Mouse (Mus musculus): Measurements from ENCODE around the gene Tmem107. TPM values are rescaled to one million over a fixed set of nuclear protein-coding genes. Genes with fewer than 3 reads are reported as not detected.
"Not testable (repeated sequence)": the region's sequence is repeated elsewhere in the genome, so short reads cannot be mapped to it uniquely, and the experiment has no call there.

The Tmem107 gene
- total RNA-seq, 2 experiments from 2014 or later, result 13.9 to 14.8 TPM

- DNase-seq, result no peak
- intact Hi-C loops (cut with DNase I), result no loop called here
Observed at GRCm38 (mm10) chr11:69091566-69092385, 21.2 kb downstream of the Tmem107 start.

- intact Hi-C loops (cut with DNase I), result no loop called here
- DNase-seq, result peak; percentile 82
Observed at GRCm38 (mm10) chr11:69092386-69092751, 21.8 kb downstream of the Tmem107 start.

GRCm38 (mm10) chr11:69092871-69093270 lies 22.3 kb downstream of the Tmem107 start:
- intact Hi-C loops (cut with DNase I), result no loop called here
- DNase-seq, result no peak

GRCm38 (mm10) chr11:69093856-69094255 lies 23.2 kb downstream of the Tmem107 start:
- DNase-seq; intact Hi-C loops (cut with DNase I): not testable (repeated sequence)

GRCm38 (mm10) chr11:69094697-69095429 lies 24.3 kb downstream of the Tmem107 start, which contains the start of gene Per1:
TSS of gene Per1 (plus strand) at chr11:69095217.
- intact Hi-C loops (cut with DNase I), result no loop called here
- DNase-seq, result peak; percentile 99

GRCm38 (mm10) chr11:69095511-69096231 lies 25.1 kb downstream of the Tmem107 start:
- no peak for DNase-seq

GRCm38 (mm10) chr11:69096360-69096986 lies 25.9 kb downstream of the Tmem107 start:
- intact Hi-C loops (cut with DNase I), result no loop called here
- no peak for DNase-seq

More at GRCm38 (mm10) chr11:69095511-69096231, 25.1 kb downstream of the Tmem107 start:
- intact Hi-C loops (cut with DNase I), result no loop called here

- intact Hi-C loops (cut with DNase I), result no loop called here
Observed at GRCm38 (mm10) chr11:69096987-69097900, 26.6 kb downstream of the Tmem107 start.

GRCm38 (mm10) chr11:69098039-69098761 lies 27.6 kb downstream of the Tmem107 start:
- no peak for DNase-seq
- intact Hi-C loops (cut with DNase I), result no loop called here

More at GRCm38 (mm10) chr11:69096987-69097900, 26.6 kb downstream of the Tmem107 start:
- DNase-seq, result peak; percentile 93

- intact Hi-C loops (cut with DNase I), result no loop called here
- DNase-seq, result peak; percentile 96
Observed at GRCm38 (mm10) chr11:69098762-69099091, 28.1 kb downstream of the Tmem107 start.

- intact Hi-C loops (cut with DNase I), result no loop called here
- peak; percentile 73 for DNase-seq
Observed at GRCm38 (mm10) chr11:69099177-69099914, 28.7 kb downstream of the Tmem107 start.

GRCm38 (mm10) chr11:69099915-69100345 lies 29.3 kb downstream of the Tmem107 start:
- peak; percentile 81 for DNase-seq
- intact Hi-C loops (cut with DNase I), result no loop called here

GRCm38 (mm10) chr11:69100639-69101360 lies 30.2 kb downstream of the Tmem107 start:
- DNase-seq, result no peak
- intact Hi-C loops (cut with DNase I), result no loop called here

GRCm38 (mm10) chr11:69101604-69102402 lies 31.2 kb downstream of the Tmem107 start:
- intact Hi-C loops (cut with DNase I), result no loop called here
- DNase-seq, result no peak

- no peak for DNase-seq
- intact Hi-C loops (cut with DNase I), result no loop called here
Observed at GRCm38 (mm10) chr11:69102403-69102725, 31.8 kb downstream of the Tmem107 start.

- peak; percentile 1 for DNase-seq
- intact Hi-C loops (cut with DNase I), result no loop called here
Observed at GRCm38 (mm10) chr11:69103121-69103520, 32.5 kb downstream of the Tmem107 start.

Measured in left cerebral cortex, postnatal 4 days (tissue).